Mouse (Mus musculus): ENCODE results near the gene Hspa5. TPM values are rescaled to one million over a fixed set of nuclear protein-coding genes. Genes with fewer than 3 reads are reported as not detected.

Hspa5 gene
- polyA plus RNA-seq, 1 experiment: 367 TPM

DNA sequence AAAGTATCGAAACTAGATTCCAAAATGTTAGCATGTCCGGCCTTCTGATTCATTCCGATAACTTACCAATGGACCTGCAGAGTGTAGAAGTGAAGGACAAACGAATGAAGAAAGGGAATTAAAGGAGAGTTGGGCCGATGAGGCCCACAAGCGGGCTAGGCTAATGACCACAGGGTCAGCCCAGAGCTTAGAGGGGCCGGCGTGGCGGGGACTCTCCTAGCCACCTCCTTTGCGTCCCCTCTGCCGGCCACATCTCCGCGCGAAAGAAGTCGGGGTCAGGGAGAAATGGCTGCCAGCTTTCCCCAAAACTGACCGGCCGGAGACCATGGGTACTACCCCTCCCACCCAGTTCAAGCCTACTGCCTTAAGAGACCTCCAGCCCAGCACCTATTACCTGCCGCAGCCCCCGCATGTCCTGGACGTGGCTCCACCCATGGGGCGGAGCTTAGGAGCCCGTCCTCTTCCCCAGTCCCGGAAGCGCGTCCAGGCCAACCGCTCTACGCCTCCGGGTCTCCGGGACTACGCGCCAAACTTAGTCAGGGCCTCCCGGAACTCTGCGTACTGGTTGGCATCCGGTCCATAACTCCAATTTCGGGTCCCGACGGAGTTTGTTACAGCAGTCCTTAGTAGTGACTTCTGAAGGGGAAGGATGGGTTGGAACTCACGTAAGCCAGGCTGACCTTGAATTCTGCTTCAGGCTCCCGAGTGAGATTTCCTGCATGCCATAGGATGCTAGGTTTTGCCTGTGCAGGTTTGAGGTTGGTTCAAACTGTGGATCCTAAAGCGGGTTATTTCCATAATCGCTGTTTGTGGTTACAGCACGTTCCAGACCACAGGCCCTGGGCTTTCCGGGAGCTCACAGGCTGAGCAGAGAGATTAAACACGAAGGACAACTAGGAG, 27.8 kb downstream of the Hspa5 start, which contains the start of gene Rabepk:
Gene Rabepk (minus strand): TSS at position 556 of the 900 bp plus-strand sequence.
- TF ChIP-seq CTCF (IDR thresholded peaks at IDR 0.05; ENCODE audit: borderline replicate concordance, extremely low read depth, insufficient read depth, insufficient read length): no peak
- TF ChIP-seq POLR2A (IDR thresholded peaks at IDR 0.05; ENCODE audit: borderline replicate concordance, extremely low read depth, insufficient read depth, insufficient read length, poor library complexity, severe bottlenecking): no peak

DNA sequence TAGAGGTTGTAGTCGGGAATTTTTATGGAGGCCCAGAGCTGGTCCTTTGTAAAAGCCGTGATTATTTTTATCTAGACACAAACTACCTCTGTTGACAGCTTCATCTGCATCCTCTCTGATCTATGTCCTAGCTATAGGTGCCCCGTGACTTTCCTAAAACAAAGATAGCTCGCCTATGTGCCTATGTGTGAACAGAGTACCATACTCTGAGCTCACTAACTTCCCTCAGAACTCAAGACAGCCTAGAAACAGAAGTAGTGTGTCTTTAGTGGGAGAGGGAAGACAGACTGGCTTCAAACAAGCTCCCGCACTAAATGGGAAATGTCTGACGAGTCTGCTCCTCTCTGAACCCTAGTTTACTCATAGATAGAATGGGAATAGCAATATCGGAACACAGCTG, 28.6 kb downstream of the Hspa5 start:
- DNase-seq (ENCODE audit: low read depth): no peak
- TF ChIP-seq POLR2A (IDR thresholded peaks at IDR 0.05; ENCODE audit: borderline replicate concordance, extremely low read depth, insufficient read depth, insufficient read length, poor library complexity, severe bottlenecking): no peak
- TF ChIP-seq CTCF (IDR thresholded peaks at IDR 0.05; ENCODE audit: borderline replicate concordance, extremely low read depth, insufficient read depth, insufficient read length): no peak

More for the DNA sequence above, 27.8 kb downstream of the Hspa5 start, which contains the start of gene Rabepk:
- DNase-seq (ENCODE audit: low read depth): peak; percentile 86

- no peak for TF ChIP-seq CTCF (IDR thresholded peaks at IDR 0.05; ENCODE audit: borderline replicate concordance, extremely low read depth, insufficient read depth, insufficient read length)
- TF ChIP-seq POLR2A (IDR thresholded peaks at IDR 0.05; ENCODE audit: borderline replicate concordance, extremely low read depth, insufficient read depth, insufficient read length, poor library complexity, severe bottlenecking): peak; percentile 70; the same call in 1 of the 2 replicates
- DNase-seq (ENCODE audit: low read depth): peak; percentile 100
Observed at GRCm38 (mm10) chr2:34801516-34802482, 30.0 kb downstream of the Hspa5 start.

GRCm38 (mm10) chr2:34802565-34803245, 30.9 kb downstream of the Hspa5 start:
- DNase-seq (ENCODE audit: low read depth): peak; percentile 39

GRCm38 (mm10) chr2:34803746-34804145, 32.0 kb downstream of the Hspa5 start:
- no peak for DNase-seq (ENCODE audit: low read depth)
- TF ChIP-seq CTCF (IDR thresholded peaks at IDR 0.05; ENCODE audit: borderline replicate concordance, extremely low read depth, insufficient read depth, insufficient read length): no peak
- no peak for TF ChIP-seq POLR2A (IDR thresholded peaks at IDR 0.05; ENCODE audit: borderline replicate concordance, extremely low read depth, insufficient read depth, insufficient read length, poor library complexity, severe bottlenecking)

- no peak for DNase-seq (ENCODE audit: low read depth)
- no peak for TF ChIP-seq CTCF (IDR thresholded peaks at IDR 0.05; ENCODE audit: borderline replicate concordance, extremely low read depth, insufficient read depth, insufficient read length)
- no peak for TF ChIP-seq POLR2A (IDR thresholded peaks at IDR 0.05; ENCODE audit: borderline replicate concordance, extremely low read depth, insufficient read depth, insufficient read length, poor library complexity, severe bottlenecking)
Observed at GRCm38 (mm10) chr2:34804172-34804571, 32.4 kb downstream of the Hspa5 start.

DNA sequence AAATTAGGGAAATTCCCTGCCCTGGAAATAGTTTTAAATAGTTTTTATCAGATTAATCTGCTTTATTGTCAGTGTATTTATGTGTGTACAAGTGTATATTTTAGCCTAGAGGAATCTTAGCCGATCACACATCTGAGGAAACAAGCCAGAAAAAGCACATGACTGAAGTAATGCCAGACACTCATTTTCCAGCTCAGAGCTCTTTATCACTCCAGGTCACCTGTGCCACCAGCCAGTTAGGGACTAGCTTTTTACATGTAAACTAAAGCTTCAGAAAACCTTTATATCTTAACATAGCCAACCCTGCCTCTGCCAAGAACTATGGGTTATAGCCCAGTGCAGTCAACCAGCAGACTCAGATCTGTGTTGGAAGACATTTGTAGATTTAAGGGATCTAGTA, 33.0 kb downstream of the Hspa5 start:
- DNase-seq (ENCODE audit: low read depth): no peak

GRCm38 (mm10) chr2:34805364-34805950, 33.7 kb downstream of the Hspa5 start:
- DNase-seq (ENCODE audit: low read depth): no peak
- TF ChIP-seq CTCF (IDR thresholded peaks at IDR 0.05; ENCODE audit: borderline replicate concordance, extremely low read depth, insufficient read depth, insufficient read length): no peak

More for the DNA sequence above, 33.0 kb downstream of the Hspa5 start:
- no peak for TF ChIP-seq CTCF (IDR thresholded peaks at IDR 0.05; ENCODE audit: borderline replicate concordance, extremely low read depth, insufficient read depth, insufficient read length)
- TF ChIP-seq POLR2A (IDR thresholded peaks at IDR 0.05; ENCODE audit: borderline replicate concordance, extremely low read depth, insufficient read depth, insufficient read length, poor library complexity, severe bottlenecking): no peak

GRCm38 (mm10) chr2:34808057-34808456, 36.3 kb downstream of the Hspa5 start:
- no peak for DNase-seq (ENCODE audit: low read depth)

DNA sequence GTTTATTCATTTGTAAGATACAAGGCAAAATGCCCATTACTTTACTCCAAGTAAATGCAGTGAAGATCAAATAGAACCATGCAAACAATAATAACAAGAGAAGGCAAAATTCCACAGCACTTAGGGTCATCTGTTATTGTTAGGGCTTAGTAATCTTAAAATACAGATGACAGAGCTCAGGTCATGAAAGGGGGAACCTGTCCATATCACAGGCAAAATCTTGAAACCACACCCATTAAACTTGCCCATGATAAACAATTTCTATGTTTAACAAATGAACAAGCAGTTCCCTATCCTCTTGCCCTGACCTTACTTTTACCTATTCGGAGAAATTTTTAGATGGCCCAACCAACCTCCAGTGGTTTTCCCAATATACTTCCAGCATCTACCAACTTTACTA, 37.8 kb downstream of the Hspa5 start:
- no peak for TF ChIP-seq CTCF (IDR thresholded peaks at IDR 0.05; ENCODE audit: borderline replicate concordance, extremely low read depth, insufficient read depth, insufficient read length)
- TF ChIP-seq POLR2A (IDR thresholded peaks at IDR 0.05; ENCODE audit: borderline replicate concordance, extremely low read depth, insufficient read depth, insufficient read length, poor library complexity, severe bottlenecking): no peak
- no peak for DNase-seq (ENCODE audit: low read depth)

More at GRCm38 (mm10) chr2:34808057-34808456, 36.3 kb downstream of the Hspa5 start:
- TF ChIP-seq CTCF (IDR thresholded peaks at IDR 0.05; ENCODE audit: borderline replicate concordance, extremely low read depth, insufficient read depth, insufficient read length) (no peak), POLR2A (IDR thresholded peaks at IDR 0.05; ENCODE audit: borderline replicate concordance, extremely low read depth, insufficient read depth, insufficient read length, poor library complexity, severe bottlenecking) (no peak)

Measured in brain, embryonic 14.5 days (tissue).